Mouse (Mus musculus): ENCODE results near the gene Exosc6. TPM values are rescaled to one million over a fixed set of nuclear protein-coding genes. Genes with fewer than 3 reads are reported as not detected.
"Not testable (repeated sequence)": the region's sequence is repeated elsewhere in the genome, so short reads cannot be mapped to it uniquely, and the experiment has no call there.

The Exosc6 gene
- polyA plus RNA-seq (2015; fragmentation: Nextera tagmentation; extraction: Ambion mirVana): 14.4 and 14.5 TPM in 2 replicates

DNA sequence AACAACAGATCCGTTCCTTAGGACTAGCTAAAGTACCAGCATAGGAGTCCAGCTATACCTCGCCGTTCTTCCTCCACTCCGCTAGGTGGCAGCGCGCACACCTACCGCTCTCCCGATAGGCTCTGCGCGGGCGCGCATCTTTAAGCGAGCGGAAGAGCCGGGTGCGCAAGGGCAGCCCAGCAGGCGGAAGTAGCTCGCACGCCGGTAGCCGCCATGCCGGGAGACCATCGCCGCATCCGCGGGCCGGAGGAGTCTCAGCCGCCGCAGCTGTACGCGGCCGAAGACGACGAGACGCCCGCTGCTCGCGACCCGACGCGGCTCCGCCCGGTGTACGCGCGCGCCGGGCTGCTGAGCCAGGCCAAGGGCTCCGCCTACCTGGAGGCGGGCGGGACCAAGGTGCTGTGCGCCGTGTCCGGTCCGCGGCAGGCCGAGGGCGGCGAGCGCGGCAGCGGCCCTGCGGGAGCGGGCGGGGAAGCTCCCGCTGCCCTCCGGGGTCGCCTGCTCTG lies at the start of gene Exosc6:
Gene Exosc6, plus strand, starts transcription at position 182 of the 506 bp plus-strand sequence.
- Histone ChIP-seq H3K4me3 (peak within 1 kb of the TSS; percentile 70), H3K4me2 (peak within 1 kb of the TSS; percentile 81), H3K27ac (peak within 1 kb of the TSS; percentile 86), H3K36me3 (peaks cover 47% of the 10 kb centered on the region), H3K27me3 (no peaks in the 10 kb centered on the region), H3K9ac (peak within 1 kb of the TSS; percentile 86), H3K9me3 (no peaks in the 10 kb centered on the region), H3K4me1 (peaks cover 15% of the 10 kb centered on the region)
- WGBS: under 1% methylated on average over 67 of the region's 68 CpGs
- peak; percentile 93 for ATAC-seq (ENCODE audit: borderline replicate concordance, extremely low read depth, low FRiP score, low TSS enrichment)

DNA sequence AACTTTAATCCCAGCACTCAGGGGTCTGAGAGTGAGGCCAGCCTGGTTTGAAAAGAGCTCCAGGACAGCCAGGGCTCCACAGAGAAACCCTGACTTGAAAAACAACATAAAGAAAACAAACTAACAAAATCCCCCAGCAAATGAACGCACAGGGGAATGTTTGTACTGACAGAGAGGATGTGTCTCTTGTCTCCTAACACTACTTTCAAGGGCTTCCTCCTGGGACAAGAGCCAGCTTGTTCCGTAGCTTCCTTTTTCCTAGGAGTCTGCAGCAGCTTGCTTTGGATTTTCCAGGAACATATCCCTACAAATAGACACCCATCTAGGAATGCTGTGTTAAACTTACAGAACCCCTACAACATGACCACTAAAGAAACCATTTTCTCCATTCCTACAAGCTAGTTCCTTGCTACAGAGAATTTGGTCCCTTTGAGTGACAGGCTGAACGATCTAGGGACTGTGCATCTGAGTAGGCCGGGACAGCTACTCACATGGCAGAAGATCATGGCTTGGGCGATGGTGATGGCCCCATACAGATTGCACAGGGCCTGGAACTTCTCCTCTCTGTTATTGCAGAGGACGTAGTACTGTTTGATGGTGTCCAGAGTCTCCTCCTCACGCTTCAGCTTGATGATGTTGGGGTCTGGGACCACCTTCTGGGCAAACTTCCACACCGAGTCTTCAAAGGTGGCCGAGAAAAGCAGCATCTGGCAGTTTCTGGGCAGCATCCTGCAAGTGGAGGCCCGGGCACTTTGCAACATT lies 45.7 kb upstream of the Exosc6 start:
- ATAC-seq (ENCODE audit: borderline replicate concordance, extremely low read depth, low FRiP score, low TSS enrichment): peak; percentile 78
- not testable (repeated sequence) for H3K4me3 ChIP-seq, H3K27me3 ChIP-seq, H3K4me2 ChIP-seq, H3K4me1 ChIP-seq, H3K9me3 ChIP-seq, H3K9ac ChIP-seq
- H3K36me3 ChIP-seq: peaks cover 34% of the 10 kb centered on the region
- 62% methylated on average over 8 of the region's 10 CpGs for WGBS
- 0 out of 2 replicates have a peak overlapping the region, but pooled peaks have one; percentile 24 for H3K27ac ChIP-seq

- ATAC-seq (ENCODE audit: borderline replicate concordance, extremely low read depth, low FRiP score, low TSS enrichment); H3K9me3 ChIP-seq; H3K36me3 ChIP-seq; H3K4me1 ChIP-seq; H3K4me3 ChIP-seq; H3K9ac ChIP-seq; H3K27ac ChIP-seq; H3K27me3 ChIP-seq; H3K4me2 ChIP-seq: not testable (repeated sequence)
- 76% methylated on average over 2 of the region's 2 CpGs for whole genome bisulfite sequencing
These were observed 29.5 kb upstream of the Exosc6 start for GRCm38 (mm10) chr8:111026609-111027008.

DNA sequence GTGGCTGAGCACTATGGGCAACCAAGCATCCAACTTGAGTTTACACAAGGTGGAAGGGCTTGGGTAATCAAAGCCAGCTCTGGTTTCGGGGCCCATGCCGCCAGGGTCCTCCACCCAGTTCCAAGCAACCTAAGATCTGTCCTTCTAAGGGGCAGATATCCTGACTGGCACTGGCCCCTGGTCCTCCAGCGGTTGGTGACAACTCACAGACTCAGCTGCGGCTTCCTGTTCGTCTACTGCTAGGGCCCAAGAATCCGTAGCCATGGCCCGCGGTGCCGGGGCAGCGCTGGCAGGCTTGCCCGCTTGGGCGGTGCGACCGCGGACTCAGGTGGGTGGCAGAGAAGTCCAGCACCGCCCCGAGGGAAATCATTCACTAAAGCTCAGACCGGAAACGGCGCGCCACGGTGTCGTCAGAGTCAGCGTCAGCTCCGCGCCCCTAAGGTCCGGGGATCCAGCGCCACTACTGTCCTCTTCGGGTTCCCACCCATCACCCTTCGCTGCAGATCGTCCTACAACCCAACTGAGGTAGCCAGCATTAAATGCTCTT lies 28.7 kb upstream of the Exosc6 start:
- ATAC-seq (ENCODE audit: borderline replicate concordance, extremely low read depth, low FRiP score, low TSS enrichment): peak; percentile 93
- H3K4me1 ChIP-seq: no peaks in the 10 kb centered on the region
- H3K4me2 ChIP-seq: peak overlapping the region; percentile 76
- H3K4me3 ChIP-seq: peak overlapping the region; percentile 71
- H3K36me3 ChIP-seq: no peaks in the 10 kb centered on the region
- H3K9ac ChIP-seq: peak overlapping the region; percentile 70
- peak overlapping the region; percentile 67 for H3K27ac ChIP-seq
- no peaks in the 10 kb centered on the region for H3K9me3 ChIP-seq
- H3K27me3 ChIP-seq: peaks cover 4% of the 10 kb centered on the region; the same call in 1 of the 2 replicates
- 0% methylated on average over 31 of the region's 31 CpGs for WGBS

DNA sequence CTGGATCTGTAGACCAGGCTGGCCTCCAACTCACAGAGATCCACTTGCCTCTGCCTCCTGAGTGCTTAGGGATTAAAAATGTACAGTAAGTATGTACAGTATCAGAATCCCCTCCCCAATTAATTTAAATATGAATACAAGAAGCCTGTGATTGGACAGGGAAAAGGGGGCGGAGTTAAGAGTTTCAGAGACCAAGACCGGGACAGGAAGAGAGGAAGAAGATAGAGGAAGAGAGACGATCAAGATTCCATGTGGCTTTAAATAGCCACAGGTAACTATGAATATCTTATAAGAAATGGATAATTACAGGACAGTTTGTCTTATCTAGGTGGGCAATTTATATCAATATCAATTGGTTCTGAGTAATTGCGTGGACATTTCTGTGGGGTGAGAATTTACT lies 26.6 kb upstream of the Exosc6 start:
- peaks cover 7% of the 10 kb centered on the region for H3K4me1 ChIP-seq
- H3K4me2 ChIP-seq: no peak overlapping the region
- H3K9ac ChIP-seq: no peak overlapping the region
- H3K27ac ChIP-seq: no peak overlapping the region
- ATAC-seq (ENCODE audit: borderline replicate concordance, extremely low read depth, low FRiP score, low TSS enrichment): no peak
- H3K9me3 ChIP-seq: no peaks in the 10 kb centered on the region
- peaks cover 4% of the 10 kb centered on the region; the same call in 1 of the 2 replicates for H3K27me3 ChIP-seq
- H3K4me3 ChIP-seq: no peak overlapping the region
- 49% methylated on average over 4 of the region's 4 CpGs for WGBS
- no peaks in the 10 kb centered on the region for H3K36me3 ChIP-seq

DNA sequence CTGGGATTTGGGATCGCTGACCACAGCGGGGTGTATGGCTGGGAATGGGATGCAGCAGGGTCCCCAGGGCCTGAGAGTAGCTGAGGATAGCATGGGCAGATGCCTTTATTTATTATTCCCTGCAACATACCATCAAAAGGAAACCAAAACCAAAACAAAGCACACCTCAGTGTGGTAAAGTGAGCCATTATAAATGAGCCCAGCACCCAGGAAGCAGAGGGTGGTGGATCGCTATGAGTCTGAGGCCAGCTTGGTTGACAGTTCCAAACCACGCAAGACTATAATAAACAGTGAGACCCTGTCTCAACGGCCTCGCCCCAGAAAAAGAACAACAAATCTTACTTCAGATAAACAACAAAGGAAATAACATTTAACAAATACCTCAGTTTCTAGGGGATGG lies 26.1 kb upstream of the Exosc6 start:
- H3K27ac ChIP-seq: no peak overlapping the region
- ATAC-seq (ENCODE audit: borderline replicate concordance, extremely low read depth, low FRiP score, low TSS enrichment): no peak
- H3K4me3 ChIP-seq: no peak overlapping the region
- no peaks in the 10 kb centered on the region for H3K36me3 ChIP-seq
- WGBS: 73% methylated on average over 6 of the region's 6 CpGs
- H3K4me1 ChIP-seq: peaks cover 11% of the 10 kb centered on the region
- H3K27me3 ChIP-seq: peaks cover 4% of the 10 kb centered on the region; the same call in 1 of the 2 replicates
- H3K9me3 ChIP-seq: no peaks in the 10 kb centered on the region
- no peak overlapping the region for H3K9ac ChIP-seq
- no peak overlapping the region for H3K4me2 ChIP-seq

GRCm38 (mm10) chr8:111031572-111031971 lies 24.6 kb upstream of the Exosc6 start, which contains the start of gene Ddx19b:
Ddx19b (minus strand) TSS chr8:111031751.
- ATAC-seq (ENCODE audit: borderline replicate concordance, extremely low read depth, low FRiP score, low TSS enrichment): no peak
- Histone ChIP-seq H3K9me3 (no peaks in the 10 kb centered on the region), H3K27me3 (peaks cover 4% of the 10 kb centered on the region; the same call in 1 of the 2 replicates), H3K4me2 (no peak within 1 kb of the TSS), H3K4me3 (no peak within 1 kb of the TSS), H3K27ac (no peak within 1 kb of the TSS), H3K4me1 (peaks cover 16% of the 10 kb centered on the region), H3K36me3 (0 out of 2 replicates have a peak, but pooled peaks cover under 1% of the 10 kb centered on the region), H3K9ac (no peak within 1 kb of the TSS)
- WGBS: 92% methylated on average over 19 of the region's 19 CpGs

DNA sequence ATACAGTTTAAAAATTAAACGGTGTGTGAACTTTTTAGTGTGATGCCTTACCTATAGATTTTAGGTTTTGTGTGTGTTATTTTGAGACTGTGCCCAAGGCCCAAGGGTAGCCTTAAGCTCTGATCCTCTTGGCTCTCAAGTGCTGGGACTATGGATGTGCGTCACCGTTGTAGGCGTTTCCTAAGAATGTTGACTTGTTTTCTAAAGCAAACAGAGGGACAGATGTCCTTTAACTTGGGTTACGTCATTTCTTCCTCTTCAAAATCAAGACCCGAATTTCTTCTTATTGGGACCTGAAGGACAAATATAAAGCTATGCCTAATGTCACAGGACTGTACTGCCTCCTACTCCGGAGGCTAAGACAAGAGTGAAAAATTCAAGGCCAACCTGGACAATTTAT lies 23.2 kb upstream of the Exosc6 start, which contains the start of gene Aars:
Gene Aars, plus strand, starts transcription at position 229 of the 400 bp plus-strand sequence.
- H3K36me3 ChIP-seq: peaks cover 11% of the 10 kb centered on the region
- no peak for ATAC-seq (ENCODE audit: borderline replicate concordance, extremely low read depth, low FRiP score, low TSS enrichment)
- peaks cover 16% of the 10 kb centered on the region for H3K4me1 ChIP-seq
- H3K27me3 ChIP-seq: peaks cover 4% of the 10 kb centered on the region; the same call in 1 of the 2 replicates
- H3K9me3 ChIP-seq: no peaks in the 10 kb centered on the region
- peak within 1 kb of the TSS; percentile 62 for H3K4me2 ChIP-seq
- WGBS: 87% methylated on average over 7 of the region's 7 CpGs
- H3K27ac ChIP-seq: peak within 1 kb of the TSS; percentile 62
- H3K4me3 ChIP-seq: peak within 1 kb of the TSS; percentile 71
- peak within 1 kb of the TSS; percentile 65 for H3K9ac ChIP-seq

GRCm38 (mm10) chr8:111033482-111034215 lies 22.5 kb upstream of the Exosc6 start:
- H3K36me3 ChIP-seq: peaks cover 18% of the 10 kb centered on the region
- H3K27ac ChIP-seq: peak overlapping the region; percentile 62
- H3K9me3 ChIP-seq: no peaks in the 10 kb centered on the region
- H3K9ac ChIP-seq: peak overlapping the region; percentile 65
- peaks cover 4% of the 10 kb centered on the region; the same call in 1 of the 2 replicates for H3K27me3 ChIP-seq
- H3K4me2 ChIP-seq: peak overlapping the region; percentile 62
- 7% methylated on average over 37 of the region's 37 CpGs for WGBS
- peak; percentile 99 for ATAC-seq (ENCODE audit: borderline replicate concordance, extremely low read depth, low FRiP score, low TSS enrichment)
- H3K4me1 ChIP-seq: peaks cover 16% of the 10 kb centered on the region
- H3K4me3 ChIP-seq: peak overlapping the region; percentile 71

DNA sequence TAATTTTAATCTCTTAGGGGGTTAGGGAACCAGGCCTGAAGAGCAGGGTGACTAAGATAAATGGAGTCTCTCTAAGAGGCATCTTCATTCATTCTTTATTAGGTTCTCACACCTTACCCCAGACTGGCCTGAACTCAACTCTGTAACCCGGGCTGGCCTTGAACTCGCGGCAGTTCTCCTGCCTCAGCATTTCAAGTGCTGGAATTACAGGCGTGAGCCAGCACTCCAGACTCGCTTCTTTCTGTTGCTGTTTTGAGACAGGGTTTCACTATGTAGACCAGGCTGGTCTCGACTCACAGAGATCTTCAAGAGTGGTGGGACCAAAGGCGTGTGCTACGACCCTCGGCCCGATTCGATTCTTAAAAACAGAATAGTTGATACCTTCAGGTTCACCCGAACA lies 21.9 kb upstream of the Exosc6 start:
- WGBS: 11% methylated on average over 12 of the region's 12 CpGs
- no peak for ATAC-seq (ENCODE audit: borderline replicate concordance, extremely low read depth, low FRiP score, low TSS enrichment)

DNA sequence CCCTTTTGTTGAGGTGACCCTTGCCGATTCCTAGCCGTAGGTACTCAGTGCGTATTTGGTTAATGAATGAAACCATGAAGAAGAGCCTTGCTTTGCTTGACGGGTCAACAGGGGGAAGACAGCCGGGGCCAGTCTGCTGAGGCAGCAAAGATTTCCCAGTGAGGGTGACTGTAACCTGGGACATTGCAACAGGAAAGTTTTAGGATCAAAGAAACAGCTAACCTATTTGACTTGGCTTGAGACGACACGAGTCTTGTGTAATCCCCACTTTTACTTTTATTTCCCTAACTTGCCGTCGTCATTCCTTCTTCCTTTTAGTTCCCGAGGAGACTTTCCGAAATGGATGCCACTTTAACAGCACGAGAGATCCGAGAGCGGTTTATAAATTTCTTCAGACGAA lies 19.5 kb upstream of the Exosc6 start:
- no peak for ATAC-seq (ENCODE audit: borderline replicate concordance, extremely low read depth, low FRiP score, low TSS enrichment)
- no peak overlapping the region for H3K9ac ChIP-seq
- H3K4me3 ChIP-seq: no peak overlapping the region
- H3K27ac ChIP-seq: no peak overlapping the region
- no peak overlapping the region for H3K4me2 ChIP-seq
- H3K4me1 ChIP-seq: peaks cover 16% of the 10 kb centered on the region
- 90% methylated on average over 15 of the region's 15 CpGs for WGBS
- peaks cover 45% of the 10 kb centered on the region for H3K36me3 ChIP-seq
- no peaks in the 10 kb centered on the region for H3K9me3 ChIP-seq
- peaks cover 2% of the 10 kb centered on the region; the same call in 1 of the 2 replicates for H3K27me3 ChIP-seq

More for the DNA sequence above, 21.9 kb upstream of the Exosc6 start:
- Histone ChIP-seq H3K4me2 (peak overlapping the region; percentile 62), H3K27ac (peak overlapping the region; percentile 62), H3K27me3 (peaks cover 4% of the 10 kb centered on the region; the same call in 1 of the 2 replicates), H3K9ac (peak overlapping the region; percentile 65), H3K4me1 (peaks cover 16% of the 10 kb centered on the region), H3K36me3 (peaks cover 24% of the 10 kb centered on the region), H3K9me3 (no peaks in the 10 kb centered on the region), H3K4me3 (peak overlapping the region; percentile 71)
